Mouse (Mus musculus) CH12.LX (cell line): ENCODE results near the gene Oas2. TPM values are rescaled to one million over a fixed set of nuclear protein-coding genes. Genes with fewer than 3 reads are reported as not detected.

Source experiments
- DNase-seq: peaks from one replicate; pipeline ENCODE4 v3.0.0-alpha.2; 2013; ENCODE audit errors: extremely low read depth
- H3K27ac ChIP-seq: 2 replicates; pipeline ENCODE4 v1.5.1; 2012; ENCODE audit warnings: low read depth, mild to moderate bottlenecking, control low read depth, moderate library complexity; ENCODE audit not compliant: insufficient read depth
- H3K27me3 ChIP-seq: replicated peaks from 2 replicates; pipeline ENCODE3; 2012; ENCODE audit warnings: inconsistent platforms
- H3K36me3 ChIP-seq, 2 experiments: replicated peaks in 1 of 2; 2 replicates each; pipeline versions ENCODE3 to v1.6.1; 2012; ENCODE audit warnings: inconsistent platforms in 1 of 2, low read length in 1 of 2, mild to moderate bottlenecking in 1 of 2, mixed read lengths in 1 of 2, moderate library complexity in 1 of 2; ENCODE audit not compliant: control insufficient read depth in 1 of 2, insufficient read depth in 1 of 2
- H3K4me1 ChIP-seq, 2 experiments: 2 replicates each; pipeline ENCODE4 v1.6.1; 2012; ENCODE audit warnings: inconsistent platforms in 1 of 2, moderate library complexity in 1 of 2; ENCODE audit not compliant: insufficient read depth in 2 of 2, control insufficient read depth in 1 of 2
- H3K4me2 ChIP-seq: 2 replicates; pipeline ENCODE4 v1.6.1; 2012; ENCODE audit warnings: low read depth, mild to moderate bottlenecking, control low read depth; ENCODE audit not compliant: poor library complexity, insufficient read depth, severe bottlenecking
- H3K4me3 ChIP-seq, 3 experiments: fragments of 150-350 bp in 1 of 3; sonication (generic) in 1 of 3; replicated peaks in 1 of 3; 2 replicates each; pipeline versions ENCODE3 to v1.5.1; 2011 to 2012; ENCODE audit warnings: low read depth in 2 of 3, low read length in 2 of 3, mild to moderate bottlenecking in 2 of 3, moderate library complexity in 2 of 3, control low read depth in 1 of 3, improper control_type of control experiment in 1 of 3, inconsistent platforms in 1 of 3, mixed read lengths in 1 of 3; ENCODE audit not compliant: poor library complexity in 1 of 3
- H3K79me2 ChIP-seq: replicated peaks from 2 replicates; pipeline ENCODE4 v1.6.1; 2012; ENCODE audit warnings: mild to moderate bottlenecking, moderate library complexity; ENCODE audit not compliant: control insufficient read depth, poor library complexity, insufficient read depth, severe bottlenecking; ENCODE audit errors: extremely low read depth
- H3K9ac ChIP-seq: 2 replicates; pipeline ENCODE4 v1.6.1; 2012; ENCODE audit warnings: low read depth, mild to moderate bottlenecking, control low read depth, moderate library complexity; ENCODE audit not compliant: insufficient read depth
- H3K9me3 ChIP-seq: replicated peaks from 2 replicates; pipeline ENCODE3; 2012; ENCODE audit warnings: low read length, inconsistent platforms, mixed read lengths
- BHLHE40 ChIP-seq: IDR thresholded peaks from 2 replicates; pipeline ENCODE4 v1.6.1; 2011; ENCODE audit warnings: mild to moderate bottlenecking, low read depth, low read length, improper control_type of control experiment
- CHD1 ChIP-seq: IDR thresholded peaks from 2 replicates; pipeline ENCODE4 v1.6.1; 2012; ENCODE audit warnings: low read depth, low read length, improper control_type of control experiment, inconsistent platforms
- CHD2 ChIP-seq: IDR thresholded peaks from 2 replicates; pipeline ENCODE4 v1.6.1; 2011; ENCODE audit warnings: low read length, improper control_type of control experiment
- CTCF ChIP-seq, 2 experiments: IDR thresholded peaks in 1 of 2; conservative IDR thresholded peaks in 1 of 2; 2 replicates each; pipeline ENCODE4 v1.5.1; 2011 to 2012; ENCODE audit warnings: low read depth in 2 of 2, low read length in 2 of 2, improper control_type of control experiment in 1 of 2, inconsistent platforms in 1 of 2, mild to moderate bottlenecking in 1 of 2, moderate library complexity in 1 of 2
- E2F4 ChIP-seq: IDR thresholded peaks from 2 replicates; pipeline ENCODE4 v1.6.1; 2011; ENCODE audit warnings: low read depth, low read length, improper control_type of control experiment; ENCODE audit not compliant: insufficient replicate concordance
- ELF1 ChIP-seq: IDR thresholded peaks from 2 replicates; pipeline ENCODE4 v1.6.1; 2014; ENCODE audit warnings: low read depth, mild to moderate bottlenecking, inconsistent platforms, low read length, improper control_type of control experiment
- EP300 ChIP-seq: IDR thresholded peaks from 2 replicates; pipeline ENCODE4 v1.6.1; 2011; ENCODE audit warnings: low read length, improper control_type of control experiment
- ETS1 ChIP-seq: conservative IDR thresholded peaks from 2 replicates; pipeline ENCODE4 v1.6.1; 2012; ENCODE audit warnings: low read depth, mild to moderate bottlenecking, inconsistent platforms, low read length, improper control_type of control experiment, moderate library complexity
- IRF4 ChIP-seq: IDR thresholded peaks from 2 replicates; pipeline ENCODE4 v1.6.1; 2014; ENCODE audit warnings: low read depth, mild to moderate bottlenecking, inconsistent platforms, low read length, improper control_type of control experiment
- JUN ChIP-seq: IDR thresholded peaks from 2 replicates; pipeline ENCODE4 v1.6.1; 2011; ENCODE audit warnings: low read depth, mild to moderate bottlenecking, low read length, improper control_type of control experiment, moderate library complexity; ENCODE audit not compliant: insufficient read depth
- JUND ChIP-seq: conservative IDR thresholded peaks from 2 replicates; pipeline ENCODE4 v1.6.1; 2011; ENCODE audit warnings: low read depth, low read length, improper control_type of control experiment
- KAT2A ChIP-seq: IDR thresholded peaks from 2 replicates; pipeline ENCODE4 v1.6.1; 2012; ENCODE audit warnings: low read length, improper control_type of control experiment, inconsistent platforms; ENCODE audit not compliant: insufficient replicate concordance
- MAFK ChIP-seq: IDR thresholded peaks from 2 replicates; pipeline ENCODE4 v1.6.1; 2011; ENCODE audit warnings: low read length, improper control_type of control experiment; ENCODE audit not compliant: insufficient replicate concordance
- MAX ChIP-seq: IDR thresholded peaks from 2 replicates; pipeline ENCODE4 v1.6.1; 2011; ENCODE audit warnings: low read length, improper control_type of control experiment
- MAZ ChIP-seq: IDR thresholded peaks from 2 replicates; pipeline ENCODE4 v1.6.1; 2012; ENCODE audit warnings: low read depth, mild to moderate bottlenecking, inconsistent platforms, low read length, improper control_type of control experiment, moderate library complexity
- MEF2A ChIP-seq: IDR thresholded peaks from 2 replicates; pipeline ENCODE4 v1.6.1; 2014; ENCODE audit warnings: low read depth, mild to moderate bottlenecking, inconsistent platforms, low read length, improper control_type of control experiment, borderline replicate concordance
- MXI1 ChIP-seq: IDR thresholded peaks from 2 replicates; pipeline ENCODE4 v1.6.1; 2011; ENCODE audit warnings: mild to moderate bottlenecking, low read depth, low read length, improper control_type of control experiment
- NELFE ChIP-seq: IDR thresholded peaks from 2 replicates; pipeline ENCODE4 v1.6.1; 2011; ENCODE audit warnings: low read depth, low read length, improper control_type of control experiment
- NRF1 ChIP-seq: IDR thresholded peaks from 2 replicates; pipeline ENCODE4 v1.6.1; 2014; ENCODE audit warnings: low read depth, mild to moderate bottlenecking, inconsistent platforms, low read length, improper control_type of control experiment, moderate library complexity
- PAX5 ChIP-seq: IDR thresholded peaks from 2 replicates; pipeline ENCODE4 v1.6.1; 2012; ENCODE audit warnings: low read length, inconsistent platforms, mixed read lengths
- POLR2A ChIP-seq: IDR thresholded peaks from 2 replicates; pipeline ENCODE4 v1.6.1; 2011; ENCODE audit warnings: low read depth, mild to moderate bottlenecking, improper control_type of control experiment, low read length
- RAD21 ChIP-seq: IDR thresholded peaks from 2 replicates; pipeline ENCODE4 v1.6.1; 2011; ENCODE audit warnings: low read depth, mild to moderate bottlenecking, low read length, improper control_type of control experiment, moderate library complexity
- RCOR1 ChIP-seq: conservative IDR thresholded peaks from 2 replicates; pipeline ENCODE4 v1.6.1; 2012; ENCODE audit warnings: low read depth, mild to moderate bottlenecking, inconsistent platforms, low read length, improper control_type of control experiment
- SIN3A ChIP-seq: IDR thresholded peaks from 2 replicates; pipeline ENCODE4 v1.6.1; 2012; ENCODE audit warnings: low read length, improper control_type of control experiment, inconsistent platforms
- SMC3 ChIP-seq: IDR thresholded peaks from 2 replicates; pipeline ENCODE4 v1.6.1; 2011; ENCODE audit warnings: low read depth, low read length, improper control_type of control experiment
- TCF12 ChIP-seq: IDR thresholded peaks from 2 replicates; pipeline ENCODE4 v1.6.1; 2014; ENCODE audit warnings: low read depth, mild to moderate bottlenecking, inconsistent platforms, low read length, improper control_type of control experiment
- UBTF ChIP-seq: IDR thresholded peaks from 2 replicates; pipeline ENCODE4 v1.6.1; 2012; ENCODE audit warnings: low read depth, mild to moderate bottlenecking, inconsistent platforms, low read length, improper control_type of control experiment, moderate library complexity
- USF1 ChIP-seq: IDR thresholded peaks from 2 replicates; pipeline ENCODE4 v1.6.1; 2014; ENCODE audit warnings: low read depth, mild to moderate bottlenecking, inconsistent platforms, low read length, improper control_type of control experiment
- ZC3H11A ChIP-seq: IDR thresholded peaks from 2 replicates; pipeline ENCODE4 v1.6.1; 2012; ENCODE audit warnings: low read depth, mild to moderate bottlenecking, inconsistent platforms, low read length, improper control_type of control experiment
- ZKSCAN1 ChIP-seq: IDR thresholded peaks from 2 replicates; pipeline ENCODE4 v1.6.1; 2012; ENCODE audit warnings: low read depth, inconsistent platforms, low read length, improper control_type of control experiment, borderline replicate concordance
- ZMIZ1 ChIP-seq: IDR thresholded peaks from 2 replicates; pipeline ENCODE4 v1.6.1; 2012; ENCODE audit warnings: low read depth, mild to moderate bottlenecking, inconsistent platforms, low read length, improper control_type of control experiment
- dilution Hi-C: fragments of 300-500 bp; cut with MboI; formaldehyde crosslinking; loops from 2 replicates; pipeline ENCODE4 v1.14.3; 2020; ENCODE audit warnings: low sequenced_read_pairs; ENCODE audit not compliant: extremely low pct_unique_long_range_greater_than_20kb, extremely low pct_ligation_motif_present
- in situ Hi-C: fragments of 300-500 bp; cut with MboI; formaldehyde crosslinking; loops from 3 replicates; pipeline ENCODE4 v1.14.3; 2019; ENCODE audit warnings: low sequenced_read_pairs, low pct_ligation_motif_present, low pct_unique_long_range_greater_than_20kb, mixed read lengths
- polyA plus RNA-seq: library from polyadenylated mRNA; unstranded; fragments of >175 nt; gene quantifications from 2 replicates; pipeline ENCODE4 v1.2.1, GENCODE M21; 2012; ENCODE audit warnings: low read depth; ENCODE audit not compliant: insufficient read length
- total RNA-seq, 2 experiments: library from RNA; depleted of rRNA; stranded (reverse); fragments of 300-350 nt in 1 of 2; fragments of >200 nt in 1 of 2; gene quantifications; 2 replicates each; pipeline ENCODE4 v1.2.3; 2012 to 2014

Oas2 gene
- total and polyA plus RNA-seq, 3 experiments = not detected

GRCm38 (mm10) chr5:120690417-120690816 lies 59.2 kb downstream of the Oas2 start:
- H3K36me3 ChIP-seq = peaks cover 1 to 5% of the 10 kb centered on the region in 2 experiments
- H3K4me2 ChIP-seq = peak overlapping the region; percentile 0; the same call in 1 of the 2 replicates
- dilution Hi-C loops (no loop called here), in situ Hi-C loops (no loop called here)
- TF ChIP-seq IRF4 (peak; percentile 87), UBTF (no peak), EP300 (peak; percentile 85), ZKSCAN1 (no peak), ETS1 (peak; percentile 97), JUN (peak; percentile 91), NRF1 (peak; percentile 48; the same call in 1 of the 2 replicates), CHD2 (peak; percentile 72), ZMIZ1 (no peak), SMC3 (no peak), MXI1 (peak; percentile 60; the same call in 1 of the 2 replicates), BHLHE40 (peak; percentile 86), POLR2A (no peak), NELFE (no peak), RCOR1 (no peak), SIN3A (peak; percentile 68; the same call in 1 of the 2 replicates), MAFK (no peak), MEF2A (peak; percentile 88), TCF12 (peak; percentile 98), JUND (peak; percentile 79), MAZ (peak; percentile 86), MAX (no peak), CTCF (conservative IDR thresholded peaks at IDR 0.05 in 1 of 2, IDR thresholded peaks at IDR 0.05 in 1 of 2; ENCODE audit: low read depth in 2 of 2, low read length in 2 of 2) (no peak)
- DNase-seq = peak; percentile 67
- no peak overlapping the region for H3K9ac ChIP-seq
- H3K9me3 ChIP-seq = peaks cover 10% of the 10 kb centered on the region
- H3K79me2 ChIP-seq = no peaks in the 10 kb centered on the region
- no peak overlapping the region for H3K27ac ChIP-seq
- no peaks in the 10 kb centered on the region for H3K27me3 ChIP-seq
- no peak overlapping the region for H3K4me3 ChIP-seq
- H3K4me1 ChIP-seq = peaks cover 41 to 75% of the 10 kb centered on the region in 2 experiments

- Histone ChIP-seq H3K79me2 (no peaks in the 10 kb centered on the region), H3K4me2 (no peak overlapping the region), H3K4me1 (peaks cover 41 to 77% of the 10 kb centered on the region in 2 experiments), H3K36me3 (no peaks in the 10 kb centered on the region), H3K27ac (no peak overlapping the region), H3K27me3 (no peaks in the 10 kb centered on the region), H3K4me3 (no peak overlapping the region), H3K9me3 (no peaks in the 10 kb centered on the region), H3K9ac (no peak overlapping the region)
- in situ Hi-C loops (no loop called here), dilution Hi-C loops (no loop called here)
- no peak for DNase-seq
- TF ChIP-seq ELF1 (0 out of 2 replicates have a peak, but pooled peaks have one; percentile 19), SIN3A (no peak), MEF2A (no peak), POLR2A (no peak), JUND (no peak), CTCF (conservative IDR thresholded peaks at IDR 0.05 in 1 of 2, IDR thresholded peaks at IDR 0.05 in 1 of 2; ENCODE audit: low read depth in 2 of 2, low read length in 2 of 2) (no peak), KAT2A (no peak), CHD2 (peak; percentile 52), SMC3 (no peak), ZMIZ1 (no peak), CHD1 (no peak), USF1 (no peak), JUN (no peak), BHLHE40 (peak; percentile 45; the same call in 1 of the 2 replicates), ZC3H11A (no peak), E2F4 (no peak), ZKSCAN1 (no peak), MAX (peak; percentile 29; the same call in 1 of the 2 replicates), RAD21 (no peak), PAX5 (no peak), MXI1 (0 out of 2 replicates have a peak, but pooled peaks have one; percentile 14)
Measured at GRCm38 (mm10) chr5:120688434-120688833, 61.2 kb downstream of the Oas2 start.
